In genomic region chr19:53656443-53656842, GRCm38 (mm10) we compare ENCODE assay signal across 1 mouse cellular context. TPM values are rescaled to one million over a fixed set of nuclear protein-coding genes. Genes with fewer than 3 reads are reported as not detected.
"Had no signal": no experiment of that assay in that cellular context is flagged by ENCODE, and none has a peak within 500 bp of the region (broad histone marks: within the 10 kb centered on the region; RNA-seq: fewer than 3 reads in every experiment).

No protein-coding gene starts in this region.

RNA-seq across cellular contexts. Expression of gene Rbm20, which starts 20.7 kb away (rescaled TPM):
- total RNA-seq: hematopoietic stem cell, adult 5-6 weeks had no signal
